Mouse (Mus musculus) thymus, postnatal 0 days (tissue): ENCODE measurements at regions not wholly inside any gene's neighbourhood (a gene's known extent, or its start where the extent isn't known, plus 50 kb on each side); places are given as distances from the start of the nearest gene placed in this dataset.
"Not testable (repeated sequence)": the region's sequence is repeated elsewhere in the genome, so short reads cannot be mapped to it uniquely, and the experiment has no call there.

Experiments
- DNase-seq: peaks from one replicate; pipeline ENCODE4 v3.0.0-alpha.2; 2015; ENCODE audit warnings: low spot score

- no peak for DNase-seq
These were observed 93.5 kb downstream of the Cand1 start for GRCm38 (mm10) chr10:119146342-119146741.

DNA sequence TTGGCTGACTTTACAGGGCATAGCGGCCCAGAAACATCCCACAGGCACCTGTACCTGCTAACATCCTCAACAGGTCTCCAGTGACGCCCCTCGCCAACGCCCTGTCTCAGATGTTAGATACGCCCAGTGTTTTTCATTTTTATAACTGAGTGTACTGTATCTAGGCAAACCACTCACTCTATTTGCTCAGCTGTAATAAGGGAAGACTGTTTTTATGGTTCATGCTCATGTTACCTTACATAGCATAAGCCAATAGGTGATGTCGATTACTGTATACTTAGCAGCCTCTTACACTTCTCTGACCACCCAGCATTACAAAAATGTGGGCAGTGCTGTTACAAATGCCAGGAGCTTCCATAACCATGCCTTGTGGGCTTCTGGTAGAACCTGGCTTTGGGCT lies 97.0 kb downstream of the Cand1 start:
- DNase-seq, result no peak

GRCm38 (mm10) chr10:119142307-119142706 lies 97.5 kb downstream of the Cand1 start:
- DNase-seq, result no peak

DNA sequence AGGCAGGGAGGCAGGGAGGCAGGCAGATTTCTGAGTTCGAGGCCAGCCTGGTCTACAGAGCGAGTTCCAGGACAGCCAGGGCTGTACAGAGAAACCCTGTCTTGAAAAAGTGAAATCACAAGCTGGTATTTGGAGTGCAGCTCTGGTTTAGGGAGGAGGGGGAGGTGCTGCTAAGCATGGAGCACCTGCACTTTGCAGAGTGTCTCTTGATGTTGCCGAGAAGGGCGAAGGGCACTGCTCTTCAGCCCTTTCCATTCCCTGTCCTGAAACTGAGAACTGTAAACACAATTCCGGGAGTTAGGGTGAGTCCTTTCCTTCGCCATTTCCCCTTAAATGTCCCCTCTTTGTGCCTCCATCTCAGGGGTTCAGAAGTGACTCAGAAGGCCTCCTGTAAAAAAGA lies 101.6 kb downstream of the Cand1 start:
- DNase-seq, result no peak

GRCm38 (mm10) chr10:119135489-119135924 lies 104.3 kb downstream of the Cand1 start:
- DNase-seq, result no peak

- DNase-seq, result no peak
These were observed 104.9 kb downstream of the Cand1 start for GRCm38 (mm10) chr10:119134797-119135488.

GRCm38 (mm10) chr10:119131977-119132376 lies 107.9 kb downstream of the Cand1 start:
- no peak for DNase-seq

DNA sequence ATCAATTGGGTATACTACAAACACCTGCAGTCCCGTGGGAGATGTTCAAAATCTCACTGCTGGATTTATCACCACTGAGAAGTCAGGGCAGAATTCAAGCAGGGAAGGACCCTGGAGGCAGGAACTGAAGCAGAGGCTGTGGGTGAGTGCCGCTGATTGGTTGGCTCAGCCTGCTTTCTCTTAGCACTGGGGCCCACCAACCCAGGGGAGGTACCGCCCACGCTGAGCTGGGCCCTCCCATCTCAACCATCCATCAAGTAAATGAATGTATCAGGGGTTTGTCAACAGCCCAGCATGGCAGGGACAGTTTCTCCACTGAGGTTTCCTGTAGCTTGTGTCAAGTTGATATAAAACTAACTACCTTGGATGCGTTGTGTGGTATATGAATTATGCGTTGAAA lies 109.2 kb downstream of the Cand1 start:
- DNase-seq, result no peak

DNA sequence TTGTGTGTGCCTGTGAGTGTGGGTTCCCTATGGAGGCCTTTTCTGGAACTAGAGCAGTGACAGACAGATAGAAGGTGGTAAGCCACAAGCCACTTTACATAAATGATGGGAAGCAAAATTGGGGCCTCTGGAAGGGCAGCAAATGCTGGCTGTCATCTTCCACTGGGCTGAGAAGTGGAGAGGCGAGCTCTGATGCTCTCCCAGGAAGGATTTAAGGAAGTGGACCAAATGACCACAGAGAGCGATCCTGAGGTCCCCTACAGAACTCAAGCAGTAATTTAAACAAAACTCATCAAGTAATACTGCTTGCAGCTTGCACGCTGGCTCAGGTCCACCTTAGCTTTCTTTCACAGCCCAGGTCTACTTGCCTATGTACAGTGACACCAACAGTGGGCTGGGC lies 111.8 kb downstream of the Cand1 start:
- DNase-seq, result no peak

DNA sequence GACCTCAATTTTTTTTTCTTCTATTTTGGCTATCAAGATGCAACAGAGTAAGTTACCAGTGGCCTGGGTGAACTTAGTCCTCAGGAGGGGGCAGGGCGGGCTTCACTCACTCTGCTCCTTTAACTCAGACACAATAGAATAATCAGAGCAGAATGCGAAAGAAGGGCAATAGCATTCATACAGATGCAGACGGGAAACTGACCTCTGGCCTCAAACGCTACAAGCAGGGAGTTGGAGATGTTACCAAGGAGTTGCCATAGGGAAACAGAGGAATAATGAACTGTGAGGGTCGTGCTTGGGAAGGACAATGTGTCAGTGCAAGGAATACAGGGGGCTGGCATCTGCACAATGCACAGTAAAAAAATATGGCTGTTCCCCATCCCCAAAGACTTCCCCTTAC lies 116.3 kb downstream of the Cand1 start:
- no peak for DNase-seq

- no peak for DNase-seq
These were observed 117.5 kb downstream of the Cand1 start for GRCm38 (mm10) chr10:119122347-119122746.

DNA sequence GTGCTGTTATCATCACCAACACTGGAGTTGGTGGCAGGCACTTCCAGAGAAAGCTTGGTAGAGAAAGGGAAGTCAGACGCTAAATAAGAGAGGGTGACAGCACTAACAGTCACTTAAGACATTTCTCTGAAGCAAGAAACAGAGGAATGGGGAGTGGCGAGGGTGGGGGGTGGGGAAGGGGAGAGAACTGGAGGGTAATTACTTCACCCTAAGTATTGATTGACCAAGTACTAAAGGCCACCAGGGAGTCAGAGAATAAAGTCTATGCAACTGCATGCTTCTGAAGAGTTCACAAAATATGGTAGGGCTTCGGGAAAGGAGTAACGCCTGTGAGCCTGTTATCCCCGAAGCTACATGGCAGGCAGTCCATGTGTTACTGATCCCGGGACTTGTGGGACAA lies 118.3 kb downstream of the Cand1 start:
- no peak for DNase-seq

DNA sequence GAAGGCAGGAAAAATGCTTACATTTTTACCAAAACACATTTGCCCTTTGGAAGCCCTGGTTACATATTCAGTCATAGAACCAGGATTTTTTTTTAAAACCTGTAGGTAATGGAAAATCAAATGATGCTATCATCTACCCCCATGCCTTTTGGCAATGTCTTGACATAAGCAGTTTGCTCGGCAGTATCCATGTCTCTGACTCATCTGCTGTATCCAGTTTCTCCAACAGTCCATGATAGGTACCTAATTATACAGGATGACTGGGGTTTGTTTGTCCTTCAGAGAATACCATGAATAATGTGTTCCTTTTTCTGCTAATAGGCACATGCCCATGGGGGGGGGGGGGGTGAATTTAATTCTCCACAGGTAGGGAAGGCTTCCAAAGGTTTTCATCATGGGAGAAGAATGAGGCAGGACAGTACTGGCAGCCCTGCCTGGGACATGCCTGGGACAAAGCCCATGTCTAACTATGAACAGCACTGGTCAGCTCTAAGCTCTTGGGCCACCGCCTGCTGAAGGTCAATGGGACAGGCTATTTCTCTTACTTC lies 122.9 kb downstream of the Cand1 start:
- no peak for DNase-seq

GRCm38 (mm10) chr10:119115200-119115599 lies 124.7 kb downstream of the Cand1 start:
- DNase-seq, result not testable (repeated sequence)

DNA sequence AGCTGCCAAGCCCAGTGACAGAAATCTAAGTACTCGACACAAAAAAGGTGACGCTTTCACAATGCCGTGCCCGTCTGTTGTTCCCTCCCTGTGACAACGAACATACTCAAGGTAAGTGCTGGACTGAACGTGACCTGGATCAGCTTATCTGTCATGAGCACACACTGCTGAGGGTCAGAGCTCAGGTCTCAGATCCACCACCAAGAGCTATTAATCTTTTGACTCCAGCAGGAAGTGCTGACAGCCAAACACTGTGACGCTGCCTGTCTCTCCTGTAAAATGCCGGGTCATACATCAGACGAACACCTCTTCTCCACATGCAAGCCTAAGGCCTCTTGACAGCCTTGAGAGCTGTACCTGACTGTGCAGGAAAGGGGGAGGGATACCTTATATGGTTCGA lies 125.2 kb downstream of the Cand1 start:
- DNase-seq, result no peak

DNA sequence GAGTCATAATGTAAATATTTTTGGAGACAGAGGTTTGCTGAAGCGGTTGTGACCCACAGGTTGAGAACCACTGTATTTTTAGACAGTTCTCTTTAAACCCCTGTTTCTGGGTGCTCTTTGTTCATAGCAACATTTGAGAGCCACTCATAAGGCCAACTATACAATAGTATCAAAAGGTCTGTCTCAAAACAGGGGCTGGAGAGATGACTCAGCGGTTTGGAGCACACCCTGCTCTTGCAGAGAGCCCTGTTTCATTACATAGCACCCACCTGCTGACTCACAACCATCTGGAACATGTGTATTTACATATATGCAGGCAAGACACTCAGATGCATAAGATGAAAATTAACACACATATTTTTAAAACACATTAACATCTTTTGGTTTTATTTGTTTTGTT lies 128.0 kb downstream of the Cand1 start:
- DNase-seq, result peak; percentile 17

DNA sequence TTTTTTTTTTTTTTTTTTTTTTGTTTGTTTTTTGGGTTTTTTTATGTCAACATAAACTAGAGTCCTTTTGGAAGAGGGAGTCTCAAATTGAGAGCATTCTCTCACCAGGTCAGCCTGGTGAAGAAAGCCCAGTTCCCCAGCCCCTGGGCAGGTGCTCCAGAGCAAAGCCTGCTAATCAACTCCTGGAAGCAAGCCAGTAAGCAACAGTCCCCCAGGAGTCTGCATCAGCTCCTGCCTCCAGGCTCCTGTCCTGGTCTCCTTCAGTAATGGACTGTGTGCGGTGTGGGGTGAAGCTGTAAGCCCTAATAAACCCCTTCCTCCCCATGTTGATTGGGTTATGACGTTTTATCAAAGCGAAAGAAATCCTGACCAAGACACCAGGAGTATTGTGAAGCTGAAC lies 128.4 kb downstream of the Cand1 start:
- no peak for DNase-seq

DNA sequence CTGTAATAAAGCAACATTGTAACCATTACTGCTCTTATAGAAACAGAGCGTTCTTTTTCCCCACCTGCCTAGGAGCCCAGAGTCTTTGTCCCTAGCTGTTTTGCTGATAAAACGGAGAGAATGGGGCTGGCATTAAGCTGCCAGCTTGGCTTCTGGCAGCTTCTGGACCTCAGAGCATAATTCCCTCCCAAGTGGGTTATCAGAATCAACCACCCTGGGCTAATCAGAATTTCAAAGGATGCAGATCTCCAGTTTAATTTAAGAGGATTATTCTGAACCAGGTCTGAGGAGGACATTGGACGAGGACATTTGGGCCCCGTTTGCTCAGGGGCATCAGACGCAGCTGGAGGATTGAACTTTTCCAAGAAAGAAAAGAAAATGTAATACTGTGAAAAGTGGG lies 129.2 kb downstream of the Cand1 start:
- no peak for DNase-seq

GRCm38 (mm10) chr10:119109207-119109606 lies 130.6 kb downstream of the Cand1 start:
- no peak for DNase-seq

- no peak for DNase-seq
These were observed 132.1 kb downstream of the Cand1 start for GRCm38 (mm10) chr10:119107728-119108127.

- DNase-seq, result no peak
These were observed 133.8 kb downstream of the Cand1 start for GRCm38 (mm10) chr10:119106105-119106504.

- DNase-seq, result no peak
These were observed 134.5 kb downstream of the Cand1 start for GRCm38 (mm10) chr10:119105279-119105881.

DNA sequence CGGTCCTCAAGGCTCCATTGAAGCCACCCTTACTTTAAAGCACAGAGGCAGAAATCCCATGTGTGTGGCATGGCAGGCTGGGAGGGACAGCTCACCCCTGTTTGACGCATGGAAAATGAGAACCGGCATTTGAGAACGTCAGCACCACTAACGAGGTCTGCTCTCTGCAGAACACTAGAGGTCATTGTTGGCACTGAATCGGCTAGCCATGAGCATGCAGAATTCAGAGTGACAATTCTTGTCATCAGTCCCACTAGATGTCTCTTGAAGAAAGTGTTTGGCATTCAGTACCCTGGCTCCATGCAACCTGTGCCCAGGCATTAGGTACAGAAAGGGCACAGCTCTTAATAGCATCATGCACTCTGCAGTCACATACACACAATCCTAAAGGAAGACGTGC lies 139.3 kb downstream of the Cand1 start:
- no peak for DNase-seq
